ENCODE assay signal across 26 mouse cellular contexts in genomic region chr3:125190571-125190970, GRCm38 (mm10).
DNase-seq lines count a peak whose midpoint lies in the region; ATAC-seq and TF ChIP-seq lines count a peak whose summit lies in the region.
"Had no signal": no experiment of that assay in that cellular context is flagged by ENCODE, and none has a peak within 500 bp of the region (broad histone marks: within the 10 kb centered on the region; RNA-seq: fewer than 3 reads in every experiment).

No protein-coding gene starts in this region.

- H3K4me3 ChIP-seq in hindbrain, embryonic 11.5 days (ENCODE audit: low read depth, low read length) = no peak overlapping the region
- no peak overlapping the region for H3K4me3 ChIP-seq in hindbrain, embryonic 16.5 days (ENCODE audit: low read length)
- no peak overlapping the region for H3K4me3 ChIP-seq in MEL (ENCODE audit: control insufficient read depth in 1 of 2, insufficient read depth in 1 of 2, low read depth in 2 of 2, low read length in 2 of 2)
- H3K4me3 ChIP-seq in midbrain, embryonic 12.5 days = no peak overlapping the region
- H3K4me3 ChIP-seq in heart, embryonic 10.5 days = no peak overlapping the region
- H3K4me3 ChIP-seq: embryonic facial prominence, embryonic 15.5 days; heart, embryonic 12.5 days; hindbrain, embryonic 15.5 days; limb, embryonic 10.5 days; liver, embryonic 15.5 days; lung, embryonic 15.5 days had no signal

- no peaks in the 10 kb centered on the region for H3K27me3 ChIP-seq in hindbrain, embryonic 11.5 days (ENCODE audit: control insufficient read depth, insufficient read depth, low read length)
- no peaks in the 10 kb centered on the region for H3K27me3 ChIP-seq in hindbrain, embryonic 16.5 days (replicated peaks; ENCODE audit: control insufficient read depth, insufficient read depth, low read length)
- H3K27me3 ChIP-seq in MEL (ENCODE audit: control insufficient read depth in 1 of 2, insufficient read depth in 2 of 2, low read length in 2 of 2) = no peaks in the 10 kb centered on the region
- no peaks in the 10 kb centered on the region for H3K27me3 ChIP-seq in midbrain, embryonic 12.5 days
- no peaks in the 10 kb centered on the region for H3K27me3 ChIP-seq in heart, embryonic 10.5 days (ENCODE audit: insufficient read depth, poor library complexity, severe bottlenecking)
- H3K27me3 ChIP-seq: embryonic facial prominence, embryonic 15.5 days; heart, embryonic 12.5 days; hindbrain, embryonic 15.5 days; liver, embryonic 15.5 days; lung, embryonic 15.5 days had no signal

- peak; percentile 62; the same call in 1 of the 2 replicates for ATAC-seq in hindbrain, embryonic 11.5 days (ENCODE audit: low FRiP score)
- no peak for ATAC-seq in hindbrain, embryonic 16.5 days
- peak; percentile 74 for ATAC-seq in midbrain, embryonic 12.5 days (ENCODE audit: low FRiP score, low read depth)
- ATAC-seq: intestine, postnatal 0 days had no signal

- no peaks in the 10 kb centered on the region for H3K79me2 ChIP-seq in MEL (ENCODE audit: control insufficient read depth, insufficient read depth, low read length, poor library complexity)

- no peak overlapping the region for H3K4me2 ChIP-seq in hindbrain, embryonic 11.5 days (replicated peaks; ENCODE audit: low read depth, low read length)
- H3K4me2 ChIP-seq in hindbrain, embryonic 16.5 days (ENCODE audit: low read length) = no peak overlapping the region
- no peak overlapping the region for H3K4me2 ChIP-seq in midbrain, embryonic 12.5 days (replicated peaks)
- H3K4me2 ChIP-seq: embryonic facial prominence, embryonic 15.5 days; heart, embryonic 12.5 days; hindbrain, embryonic 15.5 days; liver, embryonic 15.5 days; lung, embryonic 15.5 days had no signal

- no peaks in the 10 kb centered on the region for H3K9me3 ChIP-seq in hindbrain, embryonic 11.5 days (ENCODE audit: control insufficient read depth, low read length)
- no peaks in the 10 kb centered on the region for H3K9me3 ChIP-seq in hindbrain, embryonic 16.5 days (ENCODE audit: control insufficient read depth, low read length)
- no peaks in the 10 kb centered on the region for H3K9me3 ChIP-seq in MEL (replicated peaks; ENCODE audit: insufficient read depth, low read length)
- H3K9me3 ChIP-seq in midbrain, embryonic 12.5 days = no peaks in the 10 kb centered on the region
- no peaks in the 10 kb centered on the region for H3K9me3 ChIP-seq in heart, embryonic 10.5 days
- H3K9me3 ChIP-seq: embryonic facial prominence, embryonic 15.5 days; heart, embryonic 12.5 days; hindbrain, embryonic 15.5 days; limb, embryonic 10.5 days; liver, embryonic 15.5 days; lung, embryonic 15.5 days had no signal

- TF ChIP-seq CTCF in MEL (IDR thresholded peaks at IDR 0.05 in 2 of 3, conservative IDR thresholded peaks at IDR 0.05 in 1 of 3; ENCODE audit: control insufficient read depth in 1 of 3, insufficient read depth in 1 of 3, low read depth in 2 of 3, low read length in 3 of 3, poor library complexity in 1 of 3, severe bottlenecking in 1 of 3) = no peak

- H3K27ac ChIP-seq in hindbrain, embryonic 11.5 days (ENCODE audit: low read depth, low read length) = no peak overlapping the region
- H3K27ac ChIP-seq in hindbrain, embryonic 16.5 days (ENCODE audit: low read depth, low read length) = no peak overlapping the region
- H3K27ac ChIP-seq in MEL (ENCODE audit: control insufficient read depth, low read depth, low read length) = no peak overlapping the region
- H3K27ac ChIP-seq in midbrain, embryonic 12.5 days (replicated peaks) = no peak overlapping the region
- no peak overlapping the region for H3K27ac ChIP-seq in heart, embryonic 10.5 days
- H3K27ac ChIP-seq: embryonic facial prominence, embryonic 15.5 days; hindbrain, embryonic 15.5 days; limb, embryonic 10.5 days; liver, embryonic 15.5 days; lung, embryonic 15.5 days; macrophage had no signal

- no peak for DNase-seq in hindbrain, embryonic 11.5 days (ENCODE audit: low spot score)
- DNase-seq in 416B (ENCODE audit: low read depth) (peak; percentile 81), MEL (ENCODE audit: low read depth, low spot score) (peak; percentile 42)
- no peak for DNase-seq in spleen, adult 12 weeks (ENCODE audit: low spot score)
- DNase-seq in right cerebral cortex, postnatal 25 days = no peak
- DNase-seq in heart, embryonic 10.5 days (ENCODE audit: low spot score) = no peak
- DNase-seq: adrenal gland, postnatal 10 days; cerebellum, adult 2 months; cerebellum, postnatal 25 days; embryo, embryonic 11 days; gastrocnemius, postnatal 10 days; heart, postnatal 10 days; kidney, postnatal 10 days; liver; right cerebral cortex, postnatal 14 days; thymus, postnatal 25 days had no signal

- H3K36me3 ChIP-seq in hindbrain, embryonic 11.5 days (ENCODE audit: control insufficient read depth, insufficient read depth, low read length) = no peaks in the 10 kb centered on the region
- H3K36me3 ChIP-seq in hindbrain, embryonic 16.5 days (ENCODE audit: control insufficient read depth, insufficient read depth, low read length) = no peaks in the 10 kb centered on the region
- H3K36me3 ChIP-seq in MEL (ENCODE audit: control insufficient read depth in 1 of 2, insufficient read depth in 2 of 2, low read length in 2 of 2) = no peaks in the 10 kb centered on the region; a peak in 1 of 4 replicates
- H3K36me3 ChIP-seq in midbrain, embryonic 12.5 days = no peaks in the 10 kb centered on the region
- no peaks in the 10 kb centered on the region for H3K36me3 ChIP-seq in heart, embryonic 10.5 days
- H3K36me3 ChIP-seq: embryonic facial prominence, embryonic 15.5 days; heart, embryonic 12.5 days; hindbrain, embryonic 15.5 days; limb, embryonic 10.5 days; liver, embryonic 15.5 days; lung, embryonic 15.5 days had no signal

- TF ChIP-seq EP300 in MEL (IDR thresholded peaks at IDR 0.05; ENCODE audit: low read depth in 1 of 2, low read length in 2 of 2) = no peak

- TF ChIP-seq POLR2A in MEL (IDR thresholded peaks at IDR 0.05; ENCODE audit: control insufficient read depth in 1 of 2, insufficient read depth in 1 of 2, low read depth in 1 of 2, low read length in 2 of 2, poor library complexity in 1 of 2) = no peak

- no peak overlapping the region for H3K9ac ChIP-seq in hindbrain, embryonic 11.5 days (ENCODE audit: low read depth, low read length)
- no peak overlapping the region for H3K9ac ChIP-seq in hindbrain, embryonic 16.5 days (ENCODE audit: low read depth, low read length)
- H3K9ac ChIP-seq in MEL (ENCODE audit: control insufficient read depth, low read depth, low read length, poor library complexity, severe bottlenecking) = no peak overlapping the region
- H3K9ac ChIP-seq in midbrain, embryonic 12.5 days (replicated peaks) = no peak overlapping the region
- H3K9ac ChIP-seq: embryonic facial prominence, embryonic 15.5 days; heart, embryonic 12.5 days; hindbrain, embryonic 15.5 days; liver, embryonic 15.5 days; lung, embryonic 15.5 days had no signal

- TF ChIP-seq RAD21 in MEL (IDR thresholded peaks at IDR 0.05; ENCODE audit: low read depth, low read length) = no peak

- no peaks in the 10 kb centered on the region for H3K4me1 ChIP-seq in hindbrain, embryonic 11.5 days (replicated peaks; ENCODE audit: control insufficient read depth, insufficient read depth, low read length)
- H3K4me1 ChIP-seq in hindbrain, embryonic 16.5 days (ENCODE audit: control insufficient read depth, insufficient read depth, low read depth, low read length) = no peaks in the 10 kb centered on the region
- no peaks in the 10 kb centered on the region for H3K4me1 ChIP-seq in MEL (ENCODE audit: control insufficient read depth in 1 of 2, insufficient read depth in 2 of 2, low read length in 2 of 2)
- no peaks in the 10 kb centered on the region for H3K4me1 ChIP-seq in midbrain, embryonic 12.5 days
- no peaks in the 10 kb centered on the region for H3K4me1 ChIP-seq in heart, embryonic 10.5 days
- H3K4me1 ChIP-seq: embryonic facial prominence, embryonic 15.5 days; heart, embryonic 12.5 days; hindbrain, embryonic 15.5 days; limb, embryonic 10.5 days; liver, embryonic 15.5 days; lung, embryonic 15.5 days had no signal

TF ChIP-seq in MEL, 35 proteins besides CTCF, POLR2A, EP300 and RAD21:
- TF ChIP-seq GATA1 (IDR thresholded peaks at IDR 0.05; ENCODE audit: low read depth, low read length) (peak; percentile 68), BHLHE40 (IDR thresholded peaks at IDR 0.05; ENCODE audit: borderline replicate concordance, low read depth, low read length) (no peak), POLR2AphosphoS5 (IDR thresholded peaks at IDR 0.05; ENCODE audit: borderline replicate concordance, low read depth, low read length) (no peak)

Comparison
In these comparisons a context has a peak if more than half of its experiments do, and no peak if none do; other contexts are left out.
1. DNase-seq: peak in 416B (single experiment) and MEL (single experiment); none in hindbrain, embryonic 11.5 days (single experiment), spleen, adult 12 weeks (single experiment), right cerebral cortex, postnatal 25 days (single experiment) and heart, embryonic 10.5 days (single experiment).